Mouse (Mus musculus) neural tube, embryonic 12.5 days (tissue): ENCODE results near the gene Pwwp2b. TPM values are rescaled to one million over a fixed set of nuclear protein-coding genes. Genes with fewer than 3 reads are reported as not detected.

ENCODE experiments used
- ATAC-seq: fragments of 200-750 bp; cut with Nextera tagmentation; 2 replicates; pipeline ENCODE4 v1.8.0; 2017; ENCODE audit warnings: low read depth, mild to moderate bottlenecking, moderate TSS enrichment, moderate library complexity; ENCODE audit not compliant: low FRiP score
- H3K27ac ChIP-seq: fragments of 300-500 bp; sonication (generic); 2 replicates; pipeline ENCODE4 v1.5.1; 2016
- H3K27me3 ChIP-seq: fragments of 300-500 bp; sonication (generic); replicated peaks from 2 replicates; pipeline ENCODE4 v1.6.1; 2016; ENCODE audit warnings: mild to moderate bottlenecking
- H3K36me3 ChIP-seq: fragments of 300-500 bp; sonication (generic); 2 replicates; pipeline ENCODE4 v1.6.1; 2016; ENCODE audit warnings: mild to moderate bottlenecking
- H3K4me1 ChIP-seq: fragments of 300-500 bp; sonication (generic); 2 replicates; pipeline ENCODE4 v1.6.1; 2016
- H3K4me2 ChIP-seq: fragments of 300-500 bp; sonication (generic); replicated peaks from 2 replicates; pipeline ENCODE4 v1.6.1; 2016; ENCODE audit warnings: mild to moderate bottlenecking
- H3K4me3 ChIP-seq: fragments of 300-500 bp; sonication (generic); 2 replicates; pipeline ENCODE4 v1.5.1; 2016
- H3K9ac ChIP-seq: fragments of 300-500 bp; sonication (generic); 2 replicates; pipeline ENCODE4 v1.6.1; 2016; ENCODE audit warnings: mild to moderate bottlenecking
- H3K9me3 ChIP-seq: fragments of 300-500 bp; sonication (generic); 2 replicates; pipeline ENCODE4 v1.6.1; 2016; ENCODE audit warnings: mild to moderate bottlenecking
- WGBS: fragments of 180-500 bp; shearing (Covaris S2); methylation state at CpG from one replicate; pipeline ENCODE4 v1.1.7; 2016; 5-methylcytosine and 5-hydroxymethylcytosine counted together
- polyA plus RNA-seq: library from polyadenylated mRNA; unstranded; fragments of >200 nt; fragmentation: Nextera tagmentation; extraction: Ambion mirVana; gene quantifications from 2 replicates; pipeline ENCODE4 v1.2.1, GENCODE M21; 2016

Gene Pwwp2b
- polyA plus RNA-seq, 1 experiment from 2014 or later: 4.9 TPM

- Histone ChIP-seq H3K27ac (no peak overlapping the region), H3K36me3 (no peaks in the 10 kb centered on the region), H3K4me2 (no peak overlapping the region), H3K9me3 (no peaks in the 10 kb centered on the region), H3K9ac (no peak overlapping the region), H3K27me3 (no peaks in the 10 kb centered on the region), H3K4me3 (no peak overlapping the region), H3K4me1 (0 out of 2 replicates have a peak, but pooled peaks cover 5% of the 10 kb centered on the region)
- WGBS: 88% methylated on average over 7 of the region's 7 CpGs
- ATAC-seq: no peak
Observed at GRCm38 (mm10) chr7:139215946-139216345, 32.3 kb upstream of the Pwwp2b start.

GRCm38 (mm10) chr7:139216464-139216863, 31.8 kb upstream of the Pwwp2b start:
- ATAC-seq: no peak
- no peaks in the 10 kb centered on the region for H3K27me3 ChIP-seq
- H3K36me3 ChIP-seq: no peaks in the 10 kb centered on the region
- H3K4me3 ChIP-seq: no peak overlapping the region
- H3K27ac ChIP-seq: no peak overlapping the region
- WGBS: 93% methylated on average over 9 of the region's 9 CpGs
- 0 out of 2 replicates have a peak, but pooled peaks cover 5% of the 10 kb centered on the region for H3K4me1 ChIP-seq
- no peak overlapping the region for H3K9ac ChIP-seq
- H3K9me3 ChIP-seq: no peaks in the 10 kb centered on the region
- H3K4me2 ChIP-seq: no peak overlapping the region

GRCm38 (mm10) chr7:139217046-139217445, 31.2 kb upstream of the Pwwp2b start:
- Histone ChIP-seq H3K27me3 (no peaks in the 10 kb centered on the region), H3K4me2 (no peak overlapping the region)

GRCm38 (mm10) chr7:139218641-139219415, 29.5 kb upstream of the Pwwp2b start:
- 77% methylated on average over 6 of the region's 6 CpGs for WGBS
- H3K36me3 ChIP-seq: no peaks in the 10 kb centered on the region
- ATAC-seq: no peak
- H3K4me1 ChIP-seq: no peaks in the 10 kb centered on the region
- H3K9me3 ChIP-seq: no peaks in the 10 kb centered on the region
- no peak overlapping the region for H3K4me3 ChIP-seq
- H3K9ac ChIP-seq: no peak overlapping the region
- H3K27me3 ChIP-seq: no peaks in the 10 kb centered on the region
- no peak overlapping the region for H3K4me2 ChIP-seq
- no peak overlapping the region for H3K27ac ChIP-seq

More at GRCm38 (mm10) chr7:139217046-139217445, 31.2 kb upstream of the Pwwp2b start:
- ATAC-seq: no peak
- Histone ChIP-seq H3K9ac (no peak overlapping the region), H3K4me1 (0 out of 2 replicates have a peak, but pooled peaks cover 5% of the 10 kb centered on the region), H3K4me3 (no peak overlapping the region), H3K36me3 (no peaks in the 10 kb centered on the region), H3K9me3 (no peaks in the 10 kb centered on the region), H3K27ac (no peak overlapping the region)
- 83% methylated on average over 7 of the region's 7 CpGs for WGBS

GRCm38 (mm10) chr7:139219486-139219885, 28.8 kb upstream of the Pwwp2b start:
- Histone ChIP-seq H3K4me2 (no peak overlapping the region), H3K27ac (no peak overlapping the region), H3K4me1 (no peaks in the 10 kb centered on the region), H3K9me3 (no peaks in the 10 kb centered on the region), H3K36me3 (no peaks in the 10 kb centered on the region), H3K4me3 (no peak overlapping the region), H3K9ac (no peak overlapping the region), H3K27me3 (no peaks in the 10 kb centered on the region)
- no peak for ATAC-seq
- WGBS: 88% methylated on average over 5 of the region's 5 CpGs

- Histone ChIP-seq H3K4me1 (no peaks in the 10 kb centered on the region), H3K27ac (no peak overlapping the region), H3K4me3 (no peak overlapping the region), H3K36me3 (no peaks in the 10 kb centered on the region), H3K9ac (no peak overlapping the region), H3K4me2 (no peak overlapping the region), H3K27me3 (no peaks in the 10 kb centered on the region), H3K9me3 (no peaks in the 10 kb centered on the region)
- no peak for ATAC-seq
- WGBS: 56% methylated on average over 2 of the region's 2 CpGs
Observed at GRCm38 (mm10) chr7:139220303-139220702, 28.0 kb upstream of the Pwwp2b start.

- no peaks in the 10 kb centered on the region for H3K27me3 ChIP-seq
- 86% methylated on average over 5 of the region's 5 CpGs for WGBS
- H3K4me1 ChIP-seq: no peaks in the 10 kb centered on the region
- H3K9ac ChIP-seq: no peak overlapping the region
- H3K9me3 ChIP-seq: no peaks in the 10 kb centered on the region
- H3K4me3 ChIP-seq: no peak overlapping the region
- no peak overlapping the region for H3K4me2 ChIP-seq
- no peaks in the 10 kb centered on the region for H3K36me3 ChIP-seq
- H3K27ac ChIP-seq: no peak overlapping the region
- ATAC-seq: no peak
Observed at GRCm38 (mm10) chr7:139221072-139221471, 27.2 kb upstream of the Pwwp2b start.

GRCm38 (mm10) chr7:139221856-139222255, 26.4 kb upstream of the Pwwp2b start:
- no peak for ATAC-seq
- Histone ChIP-seq H3K9ac (no peak overlapping the region), H3K36me3 (no peaks in the 10 kb centered on the region), H3K4me1 (no peaks in the 10 kb centered on the region), H3K4me2 (no peak overlapping the region), H3K27ac (no peak overlapping the region), H3K27me3 (no peaks in the 10 kb centered on the region), H3K9me3 (no peaks in the 10 kb centered on the region), H3K4me3 (no peak overlapping the region)
- 71% methylated on average over 2 of the region's 2 CpGs for WGBS

- ATAC-seq: no peak
- Histone ChIP-seq H3K27me3 (no peaks in the 10 kb centered on the region), H3K36me3 (no peaks in the 10 kb centered on the region), H3K4me2 (no peak overlapping the region), H3K9me3 (no peaks in the 10 kb centered on the region), H3K4me3 (no peak overlapping the region), H3K9ac (no peak overlapping the region), H3K27ac (no peak overlapping the region), H3K4me1 (no peaks in the 10 kb centered on the region)
- 85% methylated on average over 4 of the region's 4 CpGs for WGBS
Observed at GRCm38 (mm10) chr7:139222341-139222740, 25.9 kb upstream of the Pwwp2b start.

- Histone ChIP-seq H3K9ac (no peak overlapping the region), H3K27me3 (no peaks in the 10 kb centered on the region), H3K4me3 (no peak overlapping the region), H3K27ac (no peak overlapping the region), H3K9me3 (no peaks in the 10 kb centered on the region), H3K4me2 (no peak overlapping the region), H3K36me3 (no peaks in the 10 kb centered on the region), H3K4me1 (no peaks in the 10 kb centered on the region)
- 80% methylated on average over 1 of the region's 1 CpGs for WGBS
- ATAC-seq: no peak
Observed at GRCm38 (mm10) chr7:139224070-139224469, 24.2 kb upstream of the Pwwp2b start.

- Histone ChIP-seq H3K4me1 (no peaks in the 10 kb centered on the region), H3K4me2 (no peak overlapping the region), H3K36me3 (no peaks in the 10 kb centered on the region), H3K9me3 (no peaks in the 10 kb centered on the region), H3K27me3 (no peaks in the 10 kb centered on the region), H3K4me3 (no peak overlapping the region), H3K27ac (no peak overlapping the region), H3K9ac (no peak overlapping the region)
- ATAC-seq: no peak
- 81% methylated on average over 8 of the region's 8 CpGs for WGBS
Observed at GRCm38 (mm10) chr7:139224725-139225124, 23.6 kb upstream of the Pwwp2b start.

- 89% methylated on average over 7 of the region's 7 CpGs for WGBS
Observed at GRCm38 (mm10) chr7:139226416-139226815, 21.9 kb upstream of the Pwwp2b start.

More at GRCm38 (mm10) chr7:139226416-139226815, 21.9 kb upstream of the Pwwp2b start:
- Histone ChIP-seq H3K4me3 (no peak overlapping the region), H3K27ac (no peak overlapping the region), H3K9me3 (no peaks in the 10 kb centered on the region), H3K4me1 (no peaks in the 10 kb centered on the region), H3K4me2 (no peak overlapping the region), H3K27me3 (no peaks in the 10 kb centered on the region), H3K36me3 (no peaks in the 10 kb centered on the region), H3K9ac (no peak overlapping the region)
- ATAC-seq: no peak
